Mouse (Mus musculus) ES-E14 (cell line): ENCODE data around the gene Zfp335.

ENCODE experiments used
- CHD2 ChIP-seq: IDR thresholded peaks from 2 replicates; pipeline ENCODE4 v1.6.1; 2014; ENCODE audit warnings: mild to moderate bottlenecking, low read depth, low read length, inconsistent platforms
- HCFC1 ChIP-seq: IDR thresholded peaks from 2 replicates; pipeline ENCODE4 v1.6.1; 2012; ENCODE audit warnings: low read length, inconsistent platforms, borderline replicate concordance; ENCODE audit not compliant: insufficient read depth
- MAFK ChIP-seq: IDR thresholded peaks from 2 replicates; pipeline ENCODE4 v1.6.1; 2014; ENCODE audit warnings: mild to moderate bottlenecking, low read depth, low read length, inconsistent platforms; ENCODE audit not compliant: insufficient read depth
- ZC3H11A ChIP-seq: IDR thresholded peaks from 2 replicates; pipeline ENCODE4 v1.6.1; 2012; ENCODE audit warnings: low read depth, mild to moderate bottlenecking, inconsistent platforms, low read length, borderline replicate concordance
- ZNF384 ChIP-seq: IDR thresholded peaks from 2 replicates; pipeline ENCODE4 v1.6.1; 2012; ENCODE audit warnings: low read depth, low read length, inconsistent platforms

DNA sequence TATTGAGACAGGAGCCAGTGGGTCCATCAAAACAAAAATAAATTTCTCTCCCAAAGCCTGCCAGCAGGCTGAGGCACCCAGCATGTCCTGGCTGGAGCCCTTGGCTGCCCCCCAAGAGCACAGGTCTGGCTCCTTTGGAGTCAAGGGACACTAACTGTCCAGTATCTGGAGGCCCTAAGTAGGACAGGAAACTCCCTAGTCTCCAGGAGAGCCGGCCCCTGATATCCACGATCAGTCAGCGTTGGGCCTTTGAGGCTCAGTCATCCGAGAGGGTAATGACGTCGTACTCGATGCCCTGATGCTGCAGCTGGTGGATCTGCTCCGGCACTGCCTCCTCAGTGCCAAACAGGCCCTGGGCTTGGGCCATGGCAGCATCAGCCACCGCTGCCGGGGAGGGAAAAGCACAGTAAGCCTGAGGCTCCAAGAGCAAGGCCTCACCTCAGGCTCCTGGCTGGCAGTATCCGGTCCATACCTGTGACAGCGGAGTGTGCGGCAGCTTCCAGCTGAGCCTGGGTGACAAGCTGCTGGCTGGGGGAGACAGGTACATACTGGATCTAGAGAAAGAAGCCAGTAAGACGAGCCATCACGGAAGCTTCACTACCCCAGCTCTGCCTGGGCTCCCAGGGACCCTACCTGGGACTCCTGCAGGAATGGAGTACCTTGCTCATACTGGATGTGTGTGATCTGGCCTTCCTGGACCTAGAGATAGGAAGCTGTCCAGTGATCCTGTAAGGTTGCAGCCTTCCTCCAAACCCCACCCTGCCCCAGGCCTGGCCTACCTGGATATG, 19.5 kb downstream of the Zfp335 start:
- TF ChIP-seq MAFK (no peak), ZC3H11A (no peak), ZNF384 (no peak), CHD2 (no peak), HCFC1 (no peak)
